Mouse (Mus musculus): Measurements from ENCODE around the gene Chl1. TPM values are rescaled to one million over a fixed set of nuclear protein-coding genes. Genes with fewer than 3 reads are reported as not detected.

Chl1 gene
- polyA plus RNA-seq, 1 experiment from 2014 or later = 8.9 TPM

DNA sequence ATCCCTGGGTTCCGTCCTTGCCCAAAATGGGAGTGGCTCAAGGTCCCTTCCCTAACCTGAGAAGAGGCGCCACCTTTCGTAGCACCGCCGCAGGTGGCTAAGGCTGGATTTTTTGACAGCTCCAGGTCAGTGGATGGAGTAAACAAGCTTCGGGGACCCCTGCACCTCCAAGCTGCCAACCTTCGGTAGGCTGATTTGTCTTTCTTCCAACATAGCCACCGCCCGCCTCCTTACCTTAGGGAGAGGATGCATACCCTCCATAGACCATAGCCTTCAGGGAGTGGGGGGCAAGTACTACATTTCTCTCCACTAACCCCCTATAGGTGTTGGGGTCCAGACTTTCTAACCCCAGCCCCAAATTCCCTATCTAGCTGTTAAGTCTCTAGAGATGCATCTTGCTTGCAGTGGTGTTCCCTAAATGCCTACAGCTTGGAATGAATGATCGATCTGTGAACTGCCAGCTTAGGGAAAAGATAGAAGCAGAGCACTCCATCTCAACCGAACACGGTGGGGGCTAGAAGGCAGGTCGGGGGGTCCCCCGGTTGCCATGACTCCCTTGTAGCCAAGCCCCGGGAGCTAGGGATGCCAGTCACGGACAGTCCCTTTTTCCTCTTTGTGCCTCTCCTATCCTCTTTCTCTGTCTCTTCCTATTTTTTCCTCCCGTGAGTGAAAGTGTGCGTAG lies 1.0 kb downstream of the Chl1 start:
- Histone ChIP-seq H3K4me1 (ENCODE audit: control insufficient read depth, insufficient read depth, low read length) (peaks cover 5% of the 10 kb centered on the region; the same call in 1 of the 2 replicates), H3K36me3 (ENCODE audit: control insufficient read depth, insufficient read depth, low read length) (no peaks in the 10 kb centered on the region), H3K9me3 (replicated peaks; ENCODE audit: control insufficient read depth, low read length) (no peaks in the 10 kb centered on the region), H3K4me3 (replicated peaks; ENCODE audit: low read length) (peak overlapping the region; percentile 38), H3K27me3 (ENCODE audit: control insufficient read depth, insufficient read depth, low read length) (peaks cover 23% of the 10 kb centered on the region), H3K4me2 (ENCODE audit: low read depth, low read length) (peak overlapping the region; percentile 72), H3K27ac (ENCODE audit: low read length) (peak overlapping the region; percentile 52; the same call in 1 of the 2 replicates), H3K9ac (ENCODE audit: low read length) (peak overlapping the region; percentile 67)
- ATAC-seq (ENCODE audit: insufficient read depth, low FRiP score) = no peak
- WGBS = 3% methylated on average over 18 of the region's 18 CpGs

DNA sequence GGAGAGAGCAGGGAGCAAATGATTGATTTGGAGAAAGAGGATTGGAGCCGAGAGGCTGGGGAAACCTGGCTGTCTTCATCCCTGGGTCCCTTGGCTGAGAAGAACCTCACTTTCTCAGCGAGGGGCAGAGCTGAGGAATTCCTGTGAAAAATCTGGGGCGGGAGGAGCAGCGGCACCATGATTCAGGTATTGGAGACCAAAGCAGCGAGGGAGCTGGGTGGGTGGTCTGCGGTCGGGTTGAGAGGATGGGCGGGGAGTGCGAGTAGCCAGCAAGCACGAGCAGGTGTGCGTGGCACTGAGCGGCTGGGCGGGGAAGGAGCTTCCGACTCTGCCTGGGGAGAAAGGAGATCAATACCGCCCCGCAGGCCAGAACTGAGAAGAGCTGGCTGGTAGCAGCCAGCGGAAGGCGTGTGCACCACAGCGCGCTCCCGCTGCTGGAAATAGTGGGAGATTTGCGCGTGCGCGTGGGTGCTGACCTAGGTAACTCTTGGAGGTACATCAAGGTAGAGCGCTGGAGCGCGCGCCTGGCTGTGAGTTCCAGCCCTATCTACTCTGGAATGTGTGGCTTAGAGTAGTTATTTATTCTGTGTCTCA lies 1.7 kb downstream of the Chl1 start:
- peak; percentile 69 for ATAC-seq (ENCODE audit: insufficient read depth, low FRiP score)
- H3K27ac ChIP-seq (ENCODE audit: low read length) = no peak overlapping the region
- peak overlapping the region; percentile 72 for H3K4me2 ChIP-seq (ENCODE audit: low read depth, low read length)
- no peaks in the 10 kb centered on the region for H3K9me3 ChIP-seq (replicated peaks; ENCODE audit: control insufficient read depth, low read length)
- peaks cover 23% of the 10 kb centered on the region for H3K27me3 ChIP-seq (ENCODE audit: control insufficient read depth, insufficient read depth, low read length)
- H3K4me3 ChIP-seq (replicated peaks; ENCODE audit: low read length) = peak overlapping the region; percentile 38
- peak overlapping the region; percentile 67 for H3K9ac ChIP-seq (ENCODE audit: low read length)
- under 1% methylated on average over 29 of the region's 29 CpGs for WGBS
- peaks cover 5% of the 10 kb centered on the region; the same call in 1 of the 2 replicates for H3K4me1 ChIP-seq (ENCODE audit: control insufficient read depth, insufficient read depth, low read length)
- H3K36me3 ChIP-seq (ENCODE audit: control insufficient read depth, insufficient read depth, low read length) = no peaks in the 10 kb centered on the region

DNA sequence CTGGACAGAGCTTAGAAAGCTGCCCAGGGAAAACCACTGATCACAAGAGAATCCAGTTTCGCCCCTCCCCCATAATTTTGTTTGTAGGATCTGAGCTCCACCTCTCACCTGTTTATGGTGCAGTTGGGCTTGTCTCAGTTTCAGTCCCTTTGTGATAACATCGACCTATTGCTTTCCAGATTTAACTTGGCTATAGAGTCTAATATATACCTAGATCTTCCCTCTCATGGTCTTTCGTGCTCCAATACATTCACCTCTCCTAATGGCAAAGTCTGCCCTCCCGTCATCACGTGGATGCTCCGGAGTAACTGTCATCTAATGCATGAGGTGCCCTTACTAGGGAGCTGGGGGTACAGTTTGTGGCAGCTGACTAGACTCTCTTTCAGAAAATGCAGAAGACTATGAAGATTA lies 2.5 kb downstream of the Chl1 start:
- Histone ChIP-seq H3K4me3 (replicated peaks; ENCODE audit: low read length) (no peak overlapping the region; the same call in 1 of the 2 replicates), H3K36me3 (ENCODE audit: control insufficient read depth, insufficient read depth, low read length) (no peaks in the 10 kb centered on the region), H3K27ac (ENCODE audit: low read length) (no peak overlapping the region), H3K9me3 (replicated peaks; ENCODE audit: control insufficient read depth, low read length) (no peaks in the 10 kb centered on the region), H3K4me2 (ENCODE audit: low read depth, low read length) (peak overlapping the region; percentile 72; the same call in 1 of the 2 replicates), H3K27me3 (ENCODE audit: control insufficient read depth, insufficient read depth, low read length) (peaks cover 23% of the 10 kb centered on the region), H3K4me1 (ENCODE audit: control insufficient read depth, insufficient read depth, low read length) (peaks cover 5% of the 10 kb centered on the region; the same call in 1 of the 2 replicates), H3K9ac (ENCODE audit: low read length) (no peak overlapping the region)
- 49% methylated on average over 6 of the region's 6 CpGs for WGBS
- no peak for ATAC-seq (ENCODE audit: insufficient read depth, low FRiP score)

DNA sequence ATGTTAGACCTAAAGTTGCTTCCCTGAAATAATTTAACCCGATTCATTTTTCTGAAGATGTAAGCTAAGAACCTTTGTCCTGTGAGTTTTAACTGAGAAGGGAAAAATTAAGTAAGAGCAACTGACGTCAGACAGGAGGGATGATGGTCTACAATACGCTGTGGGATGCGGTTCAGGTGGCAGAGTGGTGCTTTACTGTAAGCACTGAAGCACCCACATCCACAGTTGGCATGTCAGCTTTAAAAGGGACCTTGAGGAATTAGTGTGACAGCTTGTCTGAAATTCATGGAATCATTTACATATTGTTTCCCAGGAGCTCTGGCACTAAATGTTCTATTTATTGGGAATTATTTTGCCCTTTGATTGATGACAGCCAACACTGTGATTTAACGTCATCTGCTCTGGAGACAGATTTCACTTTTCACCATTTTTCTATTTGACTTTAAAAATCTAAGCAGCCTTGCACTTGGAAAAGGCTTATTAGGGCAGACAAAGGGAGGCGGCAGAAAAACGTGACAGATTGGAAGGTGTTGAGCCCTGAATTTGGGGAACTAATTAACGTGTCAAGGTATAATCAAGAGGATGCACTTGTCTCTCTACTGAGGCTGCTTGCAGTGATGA lies 3.3 kb downstream of the Chl1 start:
- ATAC-seq (ENCODE audit: insufficient read depth, low FRiP score) = no peak
- H3K27me3 ChIP-seq (ENCODE audit: control insufficient read depth, insufficient read depth, low read length) = peaks cover 23% of the 10 kb centered on the region

DNA sequence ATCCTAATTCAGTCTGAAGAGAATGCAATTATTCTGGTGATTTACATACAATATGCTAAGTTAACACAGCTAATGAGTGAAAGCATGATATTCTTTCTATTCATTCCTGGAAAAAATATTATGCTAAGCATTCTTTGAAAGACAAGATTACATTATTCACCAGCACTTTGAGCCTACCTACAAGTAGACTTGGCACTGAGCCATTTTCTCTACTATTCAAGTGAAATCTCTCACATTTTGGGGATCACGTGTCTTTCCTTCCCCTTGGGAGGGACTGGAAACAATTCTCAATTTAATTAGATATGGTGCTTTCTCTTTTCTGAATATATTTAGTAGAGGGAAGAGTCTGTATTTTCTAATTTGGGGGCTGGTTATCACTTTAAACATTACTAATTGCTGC lies 4.0 kb downstream of the Chl1 start:
- Histone ChIP-seq H3K9me3 (replicated peaks; ENCODE audit: control insufficient read depth, low read length) (no peaks in the 10 kb centered on the region), H3K4me3 (replicated peaks; ENCODE audit: low read length) (no peak overlapping the region), H3K9ac (ENCODE audit: low read length) (no peak overlapping the region), H3K4me1 (ENCODE audit: control insufficient read depth, insufficient read depth, low read length) (peaks cover 5% of the 10 kb centered on the region; the same call in 1 of the 2 replicates), H3K27ac (ENCODE audit: low read length) (no peak overlapping the region), H3K36me3 (ENCODE audit: control insufficient read depth, insufficient read depth, low read length) (no peaks in the 10 kb centered on the region), H3K27me3 (ENCODE audit: control insufficient read depth, insufficient read depth, low read length) (peaks cover 23% of the 10 kb centered on the region), H3K4me2 (ENCODE audit: low read depth, low read length) (no peak overlapping the region)
- no peak for ATAC-seq (ENCODE audit: insufficient read depth, low FRiP score)
- 35% methylated on average over 1 of the region's 1 CpGs for WGBS

More for the DNA sequence above, 3.3 kb downstream of the Chl1 start:
- WGBS = 67% methylated on average over 8 of the region's 8 CpGs
- Histone ChIP-seq H3K36me3 (ENCODE audit: control insufficient read depth, insufficient read depth, low read length) (no peaks in the 10 kb centered on the region), H3K27ac (ENCODE audit: low read length) (no peak overlapping the region), H3K4me1 (ENCODE audit: control insufficient read depth, insufficient read depth, low read length) (peaks cover 5% of the 10 kb centered on the region; the same call in 1 of the 2 replicates), H3K9ac (ENCODE audit: low read length) (no peak overlapping the region), H3K4me2 (ENCODE audit: low read depth, low read length) (no peak overlapping the region), H3K9me3 (replicated peaks; ENCODE audit: control insufficient read depth, low read length) (no peaks in the 10 kb centered on the region), H3K4me3 (replicated peaks; ENCODE audit: low read length) (no peak overlapping the region)

DNA sequence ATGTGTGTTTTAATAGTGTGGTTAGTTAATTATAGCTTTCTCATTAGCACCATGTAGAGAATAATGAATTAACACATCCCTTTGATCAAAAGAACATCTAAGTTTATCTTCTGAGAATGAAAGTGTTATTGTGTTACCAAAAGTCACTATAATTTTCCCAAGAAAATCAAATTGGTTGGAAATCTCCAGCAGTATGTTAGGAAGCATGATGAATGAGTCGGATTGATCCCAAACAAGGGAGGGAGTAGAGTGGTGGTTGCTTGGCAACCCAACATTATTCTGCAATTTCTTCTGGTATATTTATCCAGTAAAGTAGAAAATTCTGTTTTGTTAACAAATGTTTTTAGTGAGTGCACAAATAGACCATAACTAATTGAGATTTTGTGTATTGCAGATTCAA lies 4.4 kb downstream of the Chl1 start:
- no peaks in the 10 kb centered on the region for H3K36me3 ChIP-seq (ENCODE audit: control insufficient read depth, insufficient read depth, low read length)
- no peak overlapping the region for H3K27ac ChIP-seq (ENCODE audit: low read length)
- no peak overlapping the region for H3K4me2 ChIP-seq (ENCODE audit: low read depth, low read length)
- no peak for ATAC-seq (ENCODE audit: insufficient read depth, low FRiP score)
- 85% methylated on average over 1 of the region's 1 CpGs for WGBS
- H3K9me3 ChIP-seq (replicated peaks; ENCODE audit: control insufficient read depth, low read length) = no peaks in the 10 kb centered on the region
- peaks cover 5% of the 10 kb centered on the region; the same call in 1 of the 2 replicates for H3K4me1 ChIP-seq (ENCODE audit: control insufficient read depth, insufficient read depth, low read length)
- no peak overlapping the region for H3K4me3 ChIP-seq (replicated peaks; ENCODE audit: low read length)
- peaks cover 23% of the 10 kb centered on the region for H3K27me3 ChIP-seq (ENCODE audit: control insufficient read depth, insufficient read depth, low read length)
- H3K9ac ChIP-seq (ENCODE audit: low read length) = no peak overlapping the region

DNA sequence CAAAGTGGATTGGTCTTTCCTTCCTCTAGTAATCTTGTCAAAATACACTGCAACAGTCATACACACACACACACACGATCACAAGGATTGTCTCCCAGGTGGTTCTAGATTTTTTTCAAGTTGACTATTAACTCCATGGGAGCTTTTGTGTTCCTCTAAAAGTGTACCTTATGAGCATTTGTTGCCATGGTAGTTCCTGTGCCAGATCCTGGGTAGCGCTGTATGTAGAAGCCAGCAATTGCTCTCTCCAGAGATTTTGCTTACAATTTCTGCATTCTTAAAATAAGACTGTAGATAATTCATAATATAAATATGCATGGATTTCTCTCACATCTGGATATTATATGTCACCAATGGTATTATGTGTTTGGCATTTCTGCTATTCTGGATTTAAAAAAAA lies 9.2 kb downstream of the Chl1 start:
- H3K4me2 ChIP-seq (ENCODE audit: low read depth, low read length) = no peak overlapping the region
- no peaks in the 10 kb centered on the region for H3K27me3 ChIP-seq (ENCODE audit: control insufficient read depth, insufficient read depth, low read length)
- no peak overlapping the region for H3K4me3 ChIP-seq (replicated peaks; ENCODE audit: low read length)
- H3K27ac ChIP-seq (ENCODE audit: low read length) = no peak overlapping the region
- no peaks in the 10 kb centered on the region for H3K4me1 ChIP-seq (ENCODE audit: control insufficient read depth, insufficient read depth, low read length)
- H3K9ac ChIP-seq (ENCODE audit: low read length) = no peak overlapping the region
- ATAC-seq (ENCODE audit: insufficient read depth, low FRiP score) = no peak
- H3K9me3 ChIP-seq (replicated peaks; ENCODE audit: control insufficient read depth, low read length) = no peaks in the 10 kb centered on the region
- 71% methylated on average over 2 of the region's 2 CpGs for WGBS
- no peaks in the 10 kb centered on the region for H3K36me3 ChIP-seq (ENCODE audit: control insufficient read depth, insufficient read depth, low read length)

DNA sequence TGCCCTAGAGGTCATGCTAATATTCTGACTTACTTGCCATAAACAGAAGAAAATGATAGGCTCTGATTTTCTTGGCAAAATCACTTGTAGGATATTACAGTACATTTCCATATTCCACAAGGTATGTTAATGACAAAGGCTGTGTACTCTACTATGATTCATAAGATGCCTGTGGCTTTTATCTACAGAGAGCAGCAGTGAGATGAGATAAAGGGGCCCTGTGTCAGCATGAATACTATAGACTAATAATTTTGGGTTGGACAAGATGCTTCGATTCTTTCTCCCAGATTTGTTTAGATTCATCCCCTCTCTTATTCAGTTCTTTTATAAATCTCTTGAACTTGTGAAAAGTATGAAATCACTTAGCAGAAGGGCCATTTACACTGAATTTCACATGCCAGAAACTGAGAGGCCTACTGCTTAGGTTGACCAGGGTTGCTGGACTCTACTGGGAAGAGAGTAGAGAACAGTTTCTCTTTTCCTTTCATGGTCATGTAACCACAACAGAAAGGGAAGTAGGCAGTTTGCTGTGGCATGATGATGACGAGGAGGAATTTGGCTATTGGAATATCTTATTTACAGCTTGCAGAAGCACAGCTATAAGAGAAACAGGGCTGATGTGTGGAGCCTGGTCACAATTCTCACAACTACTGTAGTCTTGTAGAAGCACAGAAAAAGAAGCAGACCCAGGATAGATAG lies 15.1 kb downstream of the Chl1 start:
- Histone ChIP-seq H3K4me1 (ENCODE audit: control insufficient read depth, insufficient read depth, low read length) (no peaks in the 10 kb centered on the region), H3K9me3 (replicated peaks; ENCODE audit: control insufficient read depth, low read length) (no peaks in the 10 kb centered on the region), H3K27ac (ENCODE audit: low read length) (no peak overlapping the region), H3K9ac (ENCODE audit: low read length) (no peak overlapping the region), H3K27me3 (ENCODE audit: control insufficient read depth, insufficient read depth, low read length) (no peaks in the 10 kb centered on the region), H3K4me3 (replicated peaks; ENCODE audit: low read length) (no peak overlapping the region), H3K4me2 (ENCODE audit: low read depth, low read length) (no peak overlapping the region), H3K36me3 (ENCODE audit: control insufficient read depth, insufficient read depth, low read length) (no peaks in the 10 kb centered on the region)
- ATAC-seq (ENCODE audit: insufficient read depth, low FRiP score) = no peak
- WGBS = 60% methylated on average over 2 of the region's 2 CpGs

All from stomach, embryonic 16.5 days (tissue).